Mouse (Mus musculus): ENCODE results near the gene Hils1. TPM values are rescaled to one million over a fixed set of nuclear protein-coding genes. Genes with fewer than 3 reads are reported as not detected.

Gene Hils1
- polyA plus RNA-seq, 1 experiment from 2014 or later: not detected

- no peak overlapping the region for H3K4me3 ChIP-seq (replicated peaks; ENCODE audit: low read depth, low read length)
- no peak overlapping the region for H3K9ac ChIP-seq (replicated peaks; ENCODE audit: low read length)
- no peak overlapping the region for H3K27ac ChIP-seq (replicated peaks; ENCODE audit: low read depth, low read length)
- H3K36me3 ChIP-seq (ENCODE audit: control insufficient read depth, insufficient read depth, low read length): no peaks in the 10 kb centered on the region
- H3K9me3 ChIP-seq (ENCODE audit: control insufficient read depth, low read length): no peaks in the 10 kb centered on the region
- DNase-seq (no peak), ATAC-seq (ENCODE audit: low FRiP score, low TSS enrichment) (no peak)
- 83% methylated on average over 2 of the region's 2 CpGs for WGBS
- H3K4me2 ChIP-seq (ENCODE audit: low read length): no peak overlapping the region
- H3K27me3 ChIP-seq (ENCODE audit: control insufficient read depth, insufficient read depth, low read length): no peaks in the 10 kb centered on the region
- peaks cover 14% of the 10 kb centered on the region for H3K4me1 ChIP-seq (ENCODE audit: control insufficient read depth, insufficient read depth, low read length)
These were observed 7.6 kb downstream of the Hils1 start for GRCm38 (mm10) chr11:94974951-94975350.

GRCm38 (mm10) chr11:94976199-94976598 is 8.8 kb downstream of the Hils1 start, which contains the start of gene Sgca:
Sgca (minus strand) TSS chr11:94976327.
- H3K9ac ChIP-seq (replicated peaks; ENCODE audit: low read length): no peak within 1 kb of the TSS
- 76% methylated on average over 5 of the region's 5 CpGs for WGBS

GRCm38 (mm10) chr11:94978178-94978915 is 11.0 kb downstream of the Hils1 start:
- Histone ChIP-seq H3K27ac (replicated peaks; ENCODE audit: low read depth, low read length) (peak overlapping the region; percentile 93), H3K9me3 (ENCODE audit: control insufficient read depth, low read length) (no peaks in the 10 kb centered on the region), H3K9ac (replicated peaks; ENCODE audit: low read length) (peak overlapping the region; percentile 52), H3K4me3 (replicated peaks; ENCODE audit: low read depth, low read length) (peak overlapping the region; percentile 12; the same call in 1 of the 2 replicates), H3K4me1 (ENCODE audit: control insufficient read depth, insufficient read depth, low read length) (peaks cover 14% of the 10 kb centered on the region), H3K4me2 (ENCODE audit: low read length) (peak overlapping the region; percentile 51), H3K36me3 (ENCODE audit: control insufficient read depth, insufficient read depth, low read length) (no peaks in the 10 kb centered on the region), H3K27me3 (ENCODE audit: control insufficient read depth, insufficient read depth, low read length) (no peaks in the 10 kb centered on the region)
- WGBS: 36% methylated on average over 9 of the region's 9 CpGs
- peak; percentile 67 for ATAC-seq (ENCODE audit: low FRiP score, low TSS enrichment)
- no peak for DNase-seq

More at GRCm38 (mm10) chr11:94976199-94976598, 8.8 kb downstream of the Hils1 start, which contains the start of gene Sgca:
- H3K27me3 ChIP-seq (ENCODE audit: control insufficient read depth, insufficient read depth, low read length): no peaks in the 10 kb centered on the region
- no peak within 1 kb of the TSS for H3K4me2 ChIP-seq (ENCODE audit: low read length)
- peaks cover 14% of the 10 kb centered on the region for H3K4me1 ChIP-seq (ENCODE audit: control insufficient read depth, insufficient read depth, low read length)
- DNase-seq: no peak
- no peak within 1 kb of the TSS for H3K4me3 ChIP-seq (replicated peaks; ENCODE audit: low read depth, low read length)
- ATAC-seq (ENCODE audit: low FRiP score, low TSS enrichment): no peak
- no peaks in the 10 kb centered on the region for H3K9me3 ChIP-seq (ENCODE audit: control insufficient read depth, low read length)
- H3K36me3 ChIP-seq (ENCODE audit: control insufficient read depth, insufficient read depth, low read length): no peaks in the 10 kb centered on the region
- H3K27ac ChIP-seq (replicated peaks; ENCODE audit: low read depth, low read length): no peak within 1 kb of the TSS

GRCm38 (mm10) chr11:94978947-94979346 is 11.6 kb downstream of the Hils1 start:
- H3K4me1 ChIP-seq (ENCODE audit: control insufficient read depth, insufficient read depth, low read length): peaks cover 14% of the 10 kb centered on the region
- DNase-seq (peak; percentile 98), ATAC-seq (ENCODE audit: low FRiP score, low TSS enrichment) (peak; percentile 93)
- H3K27me3 ChIP-seq (ENCODE audit: control insufficient read depth, insufficient read depth, low read length): no peaks in the 10 kb centered on the region
- peak overlapping the region; percentile 93 for H3K27ac ChIP-seq (replicated peaks; ENCODE audit: low read depth, low read length)
- peak overlapping the region; percentile 51 for H3K4me2 ChIP-seq (ENCODE audit: low read length)
- under 1% methylated on average over 20 of the region's 20 CpGs for WGBS
- H3K36me3 ChIP-seq (ENCODE audit: control insufficient read depth, insufficient read depth, low read length): no peaks in the 10 kb centered on the region
- H3K9me3 ChIP-seq (ENCODE audit: control insufficient read depth, low read length): no peaks in the 10 kb centered on the region
- peak overlapping the region; percentile 52 for H3K9ac ChIP-seq (replicated peaks; ENCODE audit: low read length)
- peak overlapping the region; percentile 12; the same call in 1 of the 2 replicates for H3K4me3 ChIP-seq (replicated peaks; ENCODE audit: low read depth, low read length)

- Histone ChIP-seq H3K4me2 (ENCODE audit: low read length) (peak overlapping the region; percentile 51), H3K27ac (replicated peaks; ENCODE audit: low read depth, low read length) (no peak overlapping the region; the same call in 1 of the 2 replicates), H3K9me3 (ENCODE audit: control insufficient read depth, low read length) (no peaks in the 10 kb centered on the region), H3K4me3 (replicated peaks; ENCODE audit: low read depth, low read length) (peak overlapping the region; percentile 7; the same call in 1 of the 2 replicates), H3K4me1 (ENCODE audit: control insufficient read depth, insufficient read depth, low read length) (peaks cover 14% of the 10 kb centered on the region), H3K9ac (replicated peaks; ENCODE audit: low read length) (no peak overlapping the region), H3K36me3 (ENCODE audit: control insufficient read depth, insufficient read depth, low read length) (no peaks in the 10 kb centered on the region), H3K27me3 (ENCODE audit: control insufficient read depth, insufficient read depth, low read length) (no peaks in the 10 kb centered on the region)
- WGBS: 79% methylated on average over 11 of the region's 11 CpGs
- ATAC-seq (ENCODE audit: low FRiP score, low TSS enrichment) (0 out of 2 replicates have a peak, but pooled peaks have one; percentile 8), DNase-seq (no peak)
These were observed 12.2 kb downstream of the Hils1 start for GRCm38 (mm10) chr11:94979462-94980179.

- H3K27ac ChIP-seq (replicated peaks; ENCODE audit: low read depth, low read length): no peak overlapping the region
- H3K9me3 ChIP-seq (ENCODE audit: control insufficient read depth, low read length): no peaks in the 10 kb centered on the region
- no peak overlapping the region for H3K4me3 ChIP-seq (replicated peaks; ENCODE audit: low read depth, low read length)
- H3K4me2 ChIP-seq (ENCODE audit: low read length): no peak overlapping the region
- no peak for ATAC-seq (ENCODE audit: low FRiP score, low TSS enrichment)
- no peaks in the 10 kb centered on the region for H3K36me3 ChIP-seq (ENCODE audit: control insufficient read depth, insufficient read depth, low read length)
- no peaks in the 10 kb centered on the region for H3K27me3 ChIP-seq (ENCODE audit: control insufficient read depth, insufficient read depth, low read length)
- no peak overlapping the region for H3K9ac ChIP-seq (replicated peaks; ENCODE audit: low read length)
- DNase-seq: no peak
- peaks cover 11% of the 10 kb centered on the region for H3K4me1 ChIP-seq (ENCODE audit: control insufficient read depth, insufficient read depth, low read length)
- 54% methylated on average over 1 of the region's 1 CpGs for WGBS
These were observed 17.7 kb downstream of the Hils1 start for GRCm38 (mm10) chr11:94985140-94985539.

- no peaks in the 10 kb centered on the region for H3K36me3 ChIP-seq (ENCODE audit: control insufficient read depth, insufficient read depth, low read length)
- WGBS: 88% methylated on average over 5 of the region's 5 CpGs
- H3K27ac ChIP-seq (replicated peaks; ENCODE audit: low read depth, low read length): no peak overlapping the region
- peaks cover 16% of the 10 kb centered on the region for H3K4me1 ChIP-seq (ENCODE audit: control insufficient read depth, insufficient read depth, low read length)
- no peak overlapping the region for H3K9ac ChIP-seq (replicated peaks; ENCODE audit: low read length)
- no peaks in the 10 kb centered on the region for H3K27me3 ChIP-seq (ENCODE audit: control insufficient read depth, insufficient read depth, low read length)
- ATAC-seq (ENCODE audit: low FRiP score, low TSS enrichment): no peak
- H3K9me3 ChIP-seq (ENCODE audit: control insufficient read depth, low read length): no peaks in the 10 kb centered on the region
- no peak for DNase-seq
- no peak overlapping the region for H3K4me2 ChIP-seq (ENCODE audit: low read length)
- no peak overlapping the region for H3K4me3 ChIP-seq (replicated peaks; ENCODE audit: low read depth, low read length)
These were observed 18.4 kb downstream of the Hils1 start for GRCm38 (mm10) chr11:94985822-94986221.

- Histone ChIP-seq H3K9ac (replicated peaks; ENCODE audit: low read length) (no peak overlapping the region), H3K4me3 (replicated peaks; ENCODE audit: low read depth, low read length) (no peak overlapping the region), H3K4me1 (ENCODE audit: control insufficient read depth, insufficient read depth, low read length) (peaks cover 16% of the 10 kb centered on the region), H3K36me3 (ENCODE audit: control insufficient read depth, insufficient read depth, low read length) (no peaks in the 10 kb centered on the region), H3K9me3 (ENCODE audit: control insufficient read depth, low read length) (no peaks in the 10 kb centered on the region), H3K27ac (replicated peaks; ENCODE audit: low read depth, low read length) (no peak overlapping the region), H3K4me2 (ENCODE audit: low read length) (no peak overlapping the region), H3K27me3 (ENCODE audit: control insufficient read depth, insufficient read depth, low read length) (no peaks in the 10 kb centered on the region)
- DNase-seq (no peak), ATAC-seq (ENCODE audit: low FRiP score, low TSS enrichment) (no peak)
- WGBS: 70% methylated on average over 2 of the region's 2 CpGs
These were observed 19.0 kb downstream of the Hils1 start for GRCm38 (mm10) chr11:94986435-94986834.

Measured in midbrain, embryonic 14.5 days (tissue).